Mouse (Mus musculus): Measurements from ENCODE around the gene C1ql4.

DNA sequence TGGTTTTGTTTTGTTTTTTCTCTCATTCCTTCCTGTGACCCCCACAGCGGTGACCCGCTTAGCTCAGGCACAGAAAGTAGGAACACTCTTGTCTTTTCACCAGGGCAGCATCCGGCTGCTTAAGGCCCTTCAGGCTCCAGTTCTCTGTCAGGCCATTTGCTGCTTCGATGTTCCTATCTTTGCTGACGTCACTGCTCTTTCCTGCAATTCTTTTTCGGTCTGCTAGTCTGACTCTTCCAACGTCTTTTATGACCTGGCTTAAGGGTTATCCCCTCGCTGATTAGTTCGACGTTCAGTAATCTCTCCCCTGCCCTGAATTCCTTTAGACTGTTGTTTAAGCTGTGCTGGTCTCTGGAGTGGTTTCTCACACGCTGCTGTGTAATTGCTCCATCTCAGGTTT is 28.9 kb upstream of the C1ql4 start:
- TF ChIP-seq CTCF (conservative IDR thresholded peaks at IDR 0.05; ENCODE audit: low read length), result no peak
- TF ChIP-seq POU5F1 (IDR thresholded peaks at IDR 0.05; ENCODE audit: borderline replicate concordance, low read length), result no peak
- no peak for TF ChIP-seq NANOG (IDR thresholded peaks at IDR 0.05; ENCODE audit: borderline replicate concordance, low read length)

Data from E14TG2a.4 (cell line).